In genomic region chrX:141384632-141385031, GRCm38 (mm10) we compare ENCODE assay signal across 24 mouse cellular contexts.
DNase-seq lines count a peak whose midpoint lies in the region; ATAC-seq lines count a peak whose summit lies in the region.
"Had no signal": no experiment of that assay in that cellular context is flagged by ENCODE, and none has a peak within 500 bp of the region (broad histone marks: within the 10 kb centered on the region; RNA-seq: fewer than 3 reads in every experiment).

No protein-coding gene starts in this region.

- ATAC-seq in forebrain, embryonic 14.5 days: peak; percentile 32; the same call in 1 of the 2 replicates
- no peak; the same call in 1 of the 2 replicates for ATAC-seq in forebrain, embryonic 12.5 days (ENCODE audit: low FRiP score)
- peak; percentile 84 for ATAC-seq in midbrain, embryonic 11.5 days (ENCODE audit: low FRiP score)
- ATAC-seq in midbrain, embryonic 16.5 days: no peak
- no peak for ATAC-seq in midbrain, embryonic 14.5 days (ENCODE audit: low FRiP score, low TSS enrichment)
- no peak for ATAC-seq in intestine, embryonic 16.5 days
- ATAC-seq: Patski had no signal

- H3K36me3 ChIP-seq in forebrain, embryonic 14.5 days (ENCODE audit: control insufficient read depth, insufficient read depth, low read length): no peaks in the 10 kb centered on the region
- no peaks in the 10 kb centered on the region for H3K36me3 ChIP-seq in forebrain, embryonic 12.5 days (replicated peaks)
- no peaks in the 10 kb centered on the region for H3K36me3 ChIP-seq in midbrain, embryonic 11.5 days (ENCODE audit: control insufficient read depth, insufficient read depth, low read length)
- no peaks in the 10 kb centered on the region for H3K36me3 ChIP-seq in midbrain, embryonic 16.5 days (ENCODE audit: control insufficient read depth, insufficient read depth, low read length)
- no peaks in the 10 kb centered on the region for H3K36me3 ChIP-seq in midbrain, embryonic 14.5 days (ENCODE audit: control insufficient read depth, insufficient read depth, low read length)
- H3K36me3 ChIP-seq in intestine, embryonic 16.5 days (ENCODE audit: control insufficient read depth, insufficient read depth, low read length): no peaks in the 10 kb centered on the region
- H3K36me3 ChIP-seq: heart, embryonic 13.5 days; limb, embryonic 15.5 days had no signal

- peak; percentile 1 for DNase-seq in forebrain, embryonic 14.5 days (ENCODE audit: low spot score)
- no peak for DNase-seq in midbrain, embryonic 11.5 days (ENCODE audit: low spot score, missing footprints)
- peak; percentile 37 for DNase-seq in embryo, embryonic 10.5 days (ENCODE audit: low spot score)
- peak; percentile 2 for DNase-seq in midbrain, embryonic 14.5 days
- no peak for DNase-seq in ovary, adult 18-20 months (ENCODE audit: low spot score)
- DNase-seq: adrenal gland, adult 2 months; cerebellum, adult 11-12 months; cerebellum, postnatal 10 days; gastrocnemius, postnatal 14 days; heart, adult 11 months; heart, postnatal 14 days; kidney, adult 11 months; layer of hippocampus, adult 9-11 months; left cerebral cortex, postnatal 4 days; lung, embryonic 14.5 days; thymus, adult 2 months had no signal

- H3K27ac ChIP-seq in forebrain, embryonic 14.5 days (ENCODE audit: low read depth, low read length): no peak overlapping the region
- no peak overlapping the region for H3K27ac ChIP-seq in forebrain, embryonic 12.5 days
- no peak overlapping the region for H3K27ac ChIP-seq in midbrain, embryonic 11.5 days (ENCODE audit: low read depth, low read length)
- H3K27ac ChIP-seq in midbrain, embryonic 16.5 days (ENCODE audit: low read length): no peak overlapping the region
- no peak overlapping the region for H3K27ac ChIP-seq in midbrain, embryonic 14.5 days (replicated peaks; ENCODE audit: low read depth, low read length)
- H3K27ac ChIP-seq in intestine, embryonic 16.5 days (ENCODE audit: low read length): no peak overlapping the region
- H3K27ac ChIP-seq: heart, embryonic 13.5 days; limb, embryonic 15.5 days; liver, embryonic 14.5 days; stomach, postnatal 0 days had no signal

- no peaks in the 10 kb centered on the region for H3K9me3 ChIP-seq in forebrain, embryonic 14.5 days (replicated peaks; ENCODE audit: control insufficient read depth, low read length)
- H3K9me3 ChIP-seq in forebrain, embryonic 12.5 days: no peaks in the 10 kb centered on the region
- H3K9me3 ChIP-seq in midbrain, embryonic 11.5 days (ENCODE audit: control insufficient read depth, low read length): no peaks in the 10 kb centered on the region
- H3K9me3 ChIP-seq in midbrain, embryonic 16.5 days (replicated peaks; ENCODE audit: control insufficient read depth, low read length, poor library complexity, severe bottlenecking): no peaks in the 10 kb centered on the region
- no peaks in the 10 kb centered on the region for H3K9me3 ChIP-seq in midbrain, embryonic 14.5 days (ENCODE audit: control insufficient read depth, low read length)
- no peaks in the 10 kb centered on the region for H3K9me3 ChIP-seq in intestine, embryonic 16.5 days (ENCODE audit: control insufficient read depth, low read length)
- H3K9me3 ChIP-seq: heart, embryonic 13.5 days; limb, embryonic 15.5 days had no signal

- no peaks in the 10 kb centered on the region for H3K4me1 ChIP-seq in forebrain, embryonic 14.5 days (ENCODE audit: control insufficient read depth, insufficient read depth, low read length)
- no peaks in the 10 kb centered on the region for H3K4me1 ChIP-seq in forebrain, embryonic 12.5 days
- H3K4me1 ChIP-seq in midbrain, embryonic 11.5 days (ENCODE audit: control insufficient read depth, insufficient read depth, low read length): 0 out of 2 replicates have a peak, but pooled peaks cover 2% of the 10 kb centered on the region
- no peaks in the 10 kb centered on the region for H3K4me1 ChIP-seq in midbrain, embryonic 16.5 days (ENCODE audit: control insufficient read depth, insufficient read depth, low read length)
- H3K4me1 ChIP-seq in midbrain, embryonic 14.5 days (ENCODE audit: control insufficient read depth, insufficient read depth, low read length): no peaks in the 10 kb centered on the region
- H3K4me1 ChIP-seq in intestine, embryonic 16.5 days (ENCODE audit: control insufficient read depth, insufficient read depth, low read length): no peaks in the 10 kb centered on the region
- H3K4me1 ChIP-seq: limb, embryonic 15.5 days had no signal

- H3K9ac ChIP-seq in forebrain, embryonic 14.5 days (ENCODE audit: low read length): no peak overlapping the region
- H3K9ac ChIP-seq in forebrain, embryonic 12.5 days: no peak overlapping the region
- H3K9ac ChIP-seq in midbrain, embryonic 11.5 days (ENCODE audit: low read length): no peak overlapping the region
- no peak overlapping the region for H3K9ac ChIP-seq in midbrain, embryonic 16.5 days (ENCODE audit: low read depth, low read length)
- no peak overlapping the region for H3K9ac ChIP-seq in midbrain, embryonic 14.5 days (replicated peaks; ENCODE audit: low read length)
- H3K9ac ChIP-seq in intestine, embryonic 16.5 days (ENCODE audit: low read depth, low read length): no peak overlapping the region
- H3K9ac ChIP-seq: heart, embryonic 13.5 days; limb, embryonic 15.5 days; liver, embryonic 14.5 days; lung, embryonic 14.5 days had no signal

- WGBS in forebrain, embryonic 14.5 days: 27% methylated on average over 2 of the region's 2 CpGs
- 36% methylated on average over 2 of the region's 2 CpGs for WGBS in forebrain, embryonic 12.5 days
- 20% methylated on average over 2 of the region's 2 CpGs for WGBS in midbrain, embryonic 11.5 days
- WGBS in midbrain, embryonic 16.5 days: 28% methylated on average over 2 of the region's 2 CpGs
- WGBS in midbrain, embryonic 14.5 days: 28% methylated on average over 2 of the region's 2 CpGs
- 47% methylated on average over 2 of the region's 2 CpGs for WGBS in intestine, embryonic 16.5 days

- H3K4me2 ChIP-seq in forebrain, embryonic 14.5 days (ENCODE audit: low read length): no peak overlapping the region
- H3K4me2 ChIP-seq in forebrain, embryonic 12.5 days: no peak overlapping the region
- no peak overlapping the region for H3K4me2 ChIP-seq in midbrain, embryonic 11.5 days
- no peak overlapping the region for H3K4me2 ChIP-seq in midbrain, embryonic 16.5 days (ENCODE audit: low read length)
- no peak overlapping the region for H3K4me2 ChIP-seq in midbrain, embryonic 14.5 days (ENCODE audit: low read length)
- H3K4me2 ChIP-seq in intestine, embryonic 16.5 days (ENCODE audit: low read depth, low read length): no peak overlapping the region
- H3K4me2 ChIP-seq: heart, embryonic 13.5 days; limb, embryonic 15.5 days; lung, embryonic 14.5 days had no signal

- H3K27me3 ChIP-seq in forebrain, embryonic 14.5 days (replicated peaks; ENCODE audit: control insufficient read depth, insufficient read depth, low read length): no peaks in the 10 kb centered on the region
- H3K27me3 ChIP-seq in forebrain, embryonic 12.5 days: peaks cover 23% of the 10 kb centered on the region
- peaks cover 22% of the 10 kb centered on the region for H3K27me3 ChIP-seq in midbrain, embryonic 11.5 days (ENCODE audit: control insufficient read depth, insufficient read depth, low read length)
- H3K27me3 ChIP-seq in midbrain, embryonic 16.5 days (ENCODE audit: control insufficient read depth, insufficient read depth, low read depth, low read length): peaks cover 7% of the 10 kb centered on the region; the same call in 1 of the 2 replicates
- no peaks in the 10 kb centered on the region for H3K27me3 ChIP-seq in midbrain, embryonic 14.5 days (ENCODE audit: control insufficient read depth, insufficient read depth, low read length)
- peaks cover 4% of the 10 kb centered on the region; the same call in 1 of the 2 replicates for H3K27me3 ChIP-seq in intestine, embryonic 16.5 days (replicated peaks; ENCODE audit: control insufficient read depth, insufficient read depth, low read length)
- H3K27me3 ChIP-seq: Patski had no signal

- no peak overlapping the region for H3K4me3 ChIP-seq in forebrain, embryonic 14.5 days (ENCODE audit: low read depth, low read length)
- no peak overlapping the region for H3K4me3 ChIP-seq in forebrain, embryonic 12.5 days (replicated peaks)
- H3K4me3 ChIP-seq in midbrain, embryonic 11.5 days (ENCODE audit: low read depth, low read length): no peak overlapping the region
- H3K4me3 ChIP-seq in midbrain, embryonic 16.5 days (ENCODE audit: low read depth, low read length): no peak overlapping the region
- H3K4me3 ChIP-seq in midbrain, embryonic 14.5 days (replicated peaks; ENCODE audit: low read depth, low read length): no peak overlapping the region
- no peak overlapping the region for H3K4me3 ChIP-seq in intestine, embryonic 16.5 days (ENCODE audit: low read length)
- H3K4me3 ChIP-seq: heart, embryonic 13.5 days; limb, embryonic 15.5 days had no signal

Comparison
In these comparisons a context has a peak if more than half of its experiments do, and no peak if none do; other contexts are left out.
1. ATAC-seq: peak in forebrain, embryonic 14.5 days (single experiment) and midbrain, embryonic 11.5 days (single experiment); none in forebrain, embryonic 12.5 days (single experiment), midbrain, embryonic 16.5 days (single experiment), midbrain, embryonic 14.5 days (single experiment) and intestine, embryonic 16.5 days (single experiment).
2. DNase-seq: peak in forebrain, embryonic 14.5 days (single experiment), embryo, embryonic 10.5 days (single experiment) and midbrain, embryonic 14.5 days (single experiment); none in midbrain, embryonic 11.5 days (single experiment) and ovary, adult 18-20 months (single experiment).